Mouse (Mus musculus): ENCODE results near the gene Prrc2a. TPM values are rescaled to one million over a fixed set of nuclear protein-coding genes. Genes with fewer than 3 reads are reported as not detected.

The Prrc2a gene
- polyA plus RNA-seq, 1 experiment from 2014 or later = 79.2 TPM

DNA sequence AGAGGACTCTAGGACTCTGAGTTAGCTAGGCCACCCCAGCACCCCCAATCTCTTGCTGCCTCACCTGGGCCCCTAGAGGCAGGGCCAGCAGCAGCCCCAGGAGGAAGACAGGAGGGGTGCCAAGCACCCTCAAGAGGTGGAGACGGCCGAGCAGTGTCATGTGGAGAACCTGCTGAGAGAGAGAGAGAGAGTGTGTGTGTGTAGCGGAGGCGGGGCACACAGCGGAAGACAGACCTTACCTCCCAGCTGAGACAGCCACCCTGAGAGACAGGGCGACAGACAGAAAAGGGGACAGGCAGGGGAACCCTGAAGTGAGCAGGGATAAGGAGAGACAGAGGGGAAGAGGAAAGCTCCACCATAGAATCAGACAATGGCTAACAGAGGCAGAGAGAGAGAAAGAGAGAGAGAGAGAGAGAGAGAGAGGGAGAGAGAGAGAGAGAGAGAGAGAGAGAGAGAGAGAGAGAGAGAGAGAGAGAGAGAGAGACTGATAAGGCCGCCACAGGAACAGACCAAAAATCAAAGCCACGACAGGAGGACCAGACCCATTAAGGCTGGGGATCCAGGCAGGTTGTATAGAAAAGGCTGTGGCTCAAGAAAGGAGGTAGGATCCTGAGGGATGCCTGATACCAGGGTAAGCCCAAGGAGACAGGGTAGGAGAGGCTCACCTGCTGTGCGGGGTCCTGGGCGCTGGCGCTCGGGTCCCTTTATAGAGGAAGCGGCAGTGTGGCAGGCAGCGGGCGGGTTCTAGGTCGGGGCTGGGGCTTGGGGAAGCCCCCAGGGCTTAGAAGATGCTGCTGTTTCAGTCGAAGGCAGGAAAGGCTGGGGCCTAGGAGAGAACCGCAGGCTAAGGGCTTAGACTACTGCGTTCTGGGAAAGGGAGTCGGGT is 40.0 kb upstream of the Prrc2a start, which contains the start of gene Lta:
Gene Lta, minus strand, starts transcription at position 858 of the 886 bp plus-strand sequence.
- Histone ChIP-seq H3K9ac (ENCODE audit: low read depth, low read length) (no peak within 1 kb of the TSS), H3K9me3 (replicated peaks; ENCODE audit: low read length) (no peaks in the 10 kb centered on the region), H3K36me3 (ENCODE audit: insufficient read depth, low read length) (no peaks in the 10 kb centered on the region), H3K4me3 (replicated peaks; ENCODE audit: low read depth, low read length) (no peak within 1 kb of the TSS), H3K27me3 (ENCODE audit: insufficient read depth, low read length) (no peaks in the 10 kb centered on the region), H3K4me1 (replicated peaks; ENCODE audit: insufficient read depth, low read length) (no peaks in the 10 kb centered on the region), H3K4me2 (ENCODE audit: low read length) (no peak within 1 kb of the TSS), H3K27ac (no peak within 1 kb of the TSS)
- WGBS = 47% methylated on average over 20 of the region's 20 CpGs
- DNase-seq (ENCODE audit: low spot score) (no peak), ATAC-seq (replicated peaks; ENCODE audit: low FRiP score, low read depth) (no peak)
- TF ChIP-seq CTCF (IDR thresholded peaks at IDR 0.05; ENCODE audit: low read depth) = no peak

DNA sequence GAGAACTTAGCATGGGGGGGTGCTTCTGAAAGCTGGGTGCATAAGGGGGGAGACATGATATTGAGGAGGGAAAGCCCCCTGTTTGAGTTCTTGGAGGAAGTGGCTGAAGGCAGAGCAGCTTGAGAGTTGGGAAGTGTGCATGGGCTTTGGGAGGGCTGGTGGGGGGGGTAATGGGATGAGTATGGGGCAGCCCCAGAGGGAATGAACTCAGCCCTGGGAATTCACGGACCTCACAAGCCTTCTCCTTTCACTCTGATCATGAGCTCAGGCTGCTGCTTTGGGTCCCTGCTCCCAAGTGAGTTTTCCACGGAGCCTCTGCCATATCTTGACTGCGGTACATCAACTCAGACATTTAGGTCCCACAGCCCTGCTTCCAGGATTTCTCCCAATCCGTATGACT is 37.7 kb upstream of the Prrc2a start:
- ATAC-seq (replicated peaks; ENCODE audit: low FRiP score, low read depth) (no peak), DNase-seq (ENCODE audit: low spot score) (no peak)
- no peaks in the 10 kb centered on the region for H3K4me1 ChIP-seq (replicated peaks; ENCODE audit: insufficient read depth, low read length)
- no peaks in the 10 kb centered on the region for H3K9me3 ChIP-seq (replicated peaks; ENCODE audit: low read length)
- TF ChIP-seq CTCF (IDR thresholded peaks at IDR 0.05; ENCODE audit: low read depth) = no peak
- WGBS = 74% methylated on average over 4 of the region's 4 CpGs
- H3K36me3 ChIP-seq (ENCODE audit: insufficient read depth, low read length) = no peaks in the 10 kb centered on the region
- no peaks in the 10 kb centered on the region for H3K27me3 ChIP-seq (ENCODE audit: insufficient read depth, low read length)
- no peak overlapping the region for H3K4me2 ChIP-seq (ENCODE audit: low read length)
- no peak overlapping the region for H3K9ac ChIP-seq (ENCODE audit: low read depth, low read length)
- no peak overlapping the region for H3K27ac ChIP-seq
- H3K4me3 ChIP-seq (replicated peaks; ENCODE audit: low read depth, low read length) = no peak overlapping the region

DNA sequence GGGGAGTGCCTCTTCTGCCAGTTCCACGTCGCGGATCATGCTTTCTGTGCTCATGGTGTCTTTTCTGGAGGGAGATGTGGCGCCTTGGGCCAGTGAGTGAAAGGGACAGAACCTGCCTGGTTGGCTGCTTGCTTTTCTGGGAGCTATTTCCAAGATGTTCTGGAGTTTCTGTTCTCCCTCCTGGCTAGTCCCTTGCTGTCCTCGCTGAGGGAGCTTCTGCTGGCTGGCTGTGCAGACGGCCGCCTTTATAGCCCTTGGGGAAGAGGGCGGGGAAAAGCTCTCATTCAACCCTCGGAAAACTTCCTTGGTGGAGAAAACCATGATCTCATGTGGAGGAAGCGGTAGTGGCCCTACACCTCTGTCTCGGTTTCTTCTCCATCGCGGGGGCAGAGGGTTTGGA is 37.1 kb upstream of the Prrc2a start, which contains the start of gene Tnf:
Gene Tnf, minus strand, starts transcription at position 221 of the 400 bp plus-strand sequence.
- no peak within 1 kb of the TSS for H3K9ac ChIP-seq (ENCODE audit: low read depth, low read length)
- no peaks in the 10 kb centered on the region for H3K36me3 ChIP-seq (ENCODE audit: insufficient read depth, low read length)
- H3K27me3 ChIP-seq (ENCODE audit: insufficient read depth, low read length) = no peaks in the 10 kb centered on the region
- peak within 1 kb of the TSS; percentile 4; the same call in 1 of the 2 replicates for H3K4me2 ChIP-seq (ENCODE audit: low read length)
- H3K4me1 ChIP-seq (replicated peaks; ENCODE audit: insufficient read depth, low read length) = no peaks in the 10 kb centered on the region
- TF ChIP-seq CTCF (IDR thresholded peaks at IDR 0.05; ENCODE audit: low read depth) = no peak
- DNase-seq (ENCODE audit: low spot score) (peak; percentile 54), ATAC-seq (replicated peaks; ENCODE audit: low FRiP score, low read depth) (no peak)
- H3K27ac ChIP-seq = no peak within 1 kb of the TSS
- WGBS = 23% methylated on average over 13 of the region's 13 CpGs
- no peak within 1 kb of the TSS for H3K4me3 ChIP-seq (replicated peaks; ENCODE audit: low read depth, low read length)
- H3K9me3 ChIP-seq (replicated peaks; ENCODE audit: low read length) = no peaks in the 10 kb centered on the region

DNA sequence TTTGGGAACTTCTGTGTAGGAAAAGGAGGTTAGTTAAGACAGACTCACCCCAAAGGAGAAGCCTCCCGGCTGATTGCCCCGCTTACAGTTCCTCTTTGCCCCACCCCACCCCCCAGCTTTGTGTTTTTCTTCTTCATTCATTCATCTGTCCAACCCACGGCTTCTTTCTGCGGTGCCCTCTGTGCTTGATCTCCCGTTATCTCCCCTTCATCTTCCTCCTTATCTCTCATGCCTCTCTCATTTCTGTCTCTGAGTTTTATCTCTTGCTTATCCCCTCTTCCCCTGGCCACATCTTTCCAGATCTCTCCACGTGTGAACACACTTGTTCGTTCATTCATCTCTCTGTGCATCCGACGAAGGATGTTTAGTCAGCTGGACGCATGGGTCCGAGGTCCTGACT is 36.4 kb upstream of the Prrc2a start:
- Histone ChIP-seq H3K9me3 (replicated peaks; ENCODE audit: low read length) (no peaks in the 10 kb centered on the region), H3K27me3 (ENCODE audit: insufficient read depth, low read length) (no peaks in the 10 kb centered on the region), H3K4me1 (replicated peaks; ENCODE audit: insufficient read depth, low read length) (0 out of 2 replicates have a peak, but pooled peaks cover 2% of the 10 kb centered on the region), H3K4me2 (ENCODE audit: low read length) (no peak overlapping the region), H3K9ac (ENCODE audit: low read depth, low read length) (no peak overlapping the region), H3K4me3 (replicated peaks; ENCODE audit: low read depth, low read length) (no peak overlapping the region), H3K27ac (no peak overlapping the region), H3K36me3 (ENCODE audit: insufficient read depth, low read length) (no peaks in the 10 kb centered on the region)
- ATAC-seq (replicated peaks; ENCODE audit: low FRiP score, low read depth) = no peak
- TF ChIP-seq CTCF (IDR thresholded peaks at IDR 0.05; ENCODE audit: low read depth) = no peak
- WGBS = 52% methylated on average over 11 of the region's 11 CpGs
- DNase-seq (ENCODE audit: low spot score) = no peak

DNA sequence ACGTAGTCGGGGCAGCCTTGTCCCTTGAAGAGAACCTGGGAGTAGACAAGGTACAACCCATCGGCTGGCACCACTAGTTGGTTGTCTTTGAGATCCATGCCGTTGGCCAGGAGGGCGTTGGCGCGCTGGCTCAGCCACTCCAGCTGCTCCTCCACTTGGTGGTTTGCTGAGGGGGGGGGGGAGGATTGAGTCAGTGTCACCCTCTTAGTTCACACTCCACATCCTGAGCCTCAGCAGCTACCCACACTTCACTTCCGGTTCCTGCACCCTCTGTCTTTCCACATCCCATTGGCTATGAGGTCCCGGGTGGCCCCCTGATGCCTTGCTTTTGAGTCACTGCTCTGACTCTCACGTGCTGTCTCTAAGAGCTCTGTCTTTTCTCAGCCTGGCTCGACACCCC is 35.7 kb upstream of the Prrc2a start:
- no peak for TF ChIP-seq CTCF (IDR thresholded peaks at IDR 0.05; ENCODE audit: low read depth)
- no peaks in the 10 kb centered on the region for H3K36me3 ChIP-seq (ENCODE audit: insufficient read depth, low read length)
- no peaks in the 10 kb centered on the region for H3K9me3 ChIP-seq (replicated peaks; ENCODE audit: low read length)
- 0 out of 2 replicates have a peak, but pooled peaks cover 3% of the 10 kb centered on the region for H3K4me1 ChIP-seq (replicated peaks; ENCODE audit: insufficient read depth, low read length)
- H3K4me2 ChIP-seq (ENCODE audit: low read length) = no peak overlapping the region
- no peaks in the 10 kb centered on the region for H3K27me3 ChIP-seq (ENCODE audit: insufficient read depth, low read length)
- no peak for DNase-seq (ENCODE audit: low spot score)
- no peak for ATAC-seq (replicated peaks; ENCODE audit: low FRiP score, low read depth)
- WGBS = 88% methylated on average over 11 of the region's 11 CpGs
- H3K9ac ChIP-seq (ENCODE audit: low read depth, low read length) = no peak overlapping the region
- no peak overlapping the region for H3K4me3 ChIP-seq (replicated peaks; ENCODE audit: low read depth, low read length)
- no peak overlapping the region for H3K27ac ChIP-seq

DNA sequence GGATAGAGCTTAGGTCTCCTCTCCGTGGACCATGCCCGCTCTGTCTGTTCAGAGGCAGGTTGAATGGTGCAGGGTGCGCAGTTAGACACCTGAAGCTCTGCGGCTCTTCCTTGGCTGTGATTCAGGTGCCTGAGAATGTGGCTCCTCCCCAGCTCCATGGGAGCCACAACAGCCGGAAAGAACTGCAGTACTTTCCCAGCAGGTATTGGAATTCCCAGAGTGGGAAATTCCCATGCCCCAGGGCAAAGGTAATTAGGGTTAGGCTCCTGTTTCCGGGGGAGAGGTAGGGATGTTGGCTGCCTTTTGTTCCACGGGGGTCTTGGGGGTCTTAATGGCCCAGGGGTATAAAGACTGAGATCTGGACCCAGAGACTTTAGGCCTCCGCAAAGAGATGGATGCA is 34.2 kb upstream of the Prrc2a start:
- Histone ChIP-seq H3K4me2 (ENCODE audit: low read length) (no peak overlapping the region), H3K9ac (ENCODE audit: low read depth, low read length) (no peak overlapping the region), H3K36me3 (ENCODE audit: insufficient read depth, low read length) (no peaks in the 10 kb centered on the region), H3K9me3 (replicated peaks; ENCODE audit: low read length) (no peaks in the 10 kb centered on the region), H3K27me3 (ENCODE audit: insufficient read depth, low read length) (peaks cover 7% of the 10 kb centered on the region; the same call in 1 of the 2 replicates), H3K4me1 (replicated peaks; ENCODE audit: insufficient read depth, low read length) (peaks cover 3% of the 10 kb centered on the region; the same call in 1 of the 2 replicates), H3K27ac (no peak overlapping the region), H3K4me3 (replicated peaks; ENCODE audit: low read depth, low read length) (no peak overlapping the region)
- TF ChIP-seq CTCF (IDR thresholded peaks at IDR 0.05; ENCODE audit: low read depth) = no peak
- no peak for DNase-seq (ENCODE audit: low spot score)
- no peak for ATAC-seq (replicated peaks; ENCODE audit: low FRiP score, low read depth)
- WGBS = 31% methylated on average over 8 of the region's 8 CpGs
